Mouse (Mus musculus) bone marrow macrophage, adult 2 months (primary cell): Measurements from ENCODE around the gene Map2k7. TPM values are rescaled to one million over a fixed set of nuclear protein-coding genes. Genes with fewer than 3 reads are reported as not detected.

Experiments
- H3K27ac ChIP-seq: 2 replicates; pipeline ENCODE4 v1.5.1; 2012; ENCODE audit warnings: low read depth, low read length; ENCODE audit not compliant: insufficient read depth
- H3K4me1 ChIP-seq: 2 replicates; pipeline ENCODE4 v1.6.1; 2012; ENCODE audit warnings: low read length; ENCODE audit not compliant: control insufficient read depth, insufficient read depth
- H3K4me3 ChIP-seq: 2 replicates; pipeline ENCODE4 v1.5.1; 2012; ENCODE audit warnings: mild to moderate bottlenecking, low read length, moderate library complexity; ENCODE audit not compliant: insufficient read depth
- CTCF ChIP-seq: IDR thresholded peaks from 2 replicates; pipeline ENCODE4 v1.5.1; 2012; ENCODE audit warnings: low read depth, mild to moderate bottlenecking, low read length, moderate library complexity
- POLR2A ChIP-seq: IDR thresholded peaks from 2 replicates; pipeline ENCODE4 v1.6.1; 2012; ENCODE audit warnings: mild to moderate bottlenecking, low read depth, low read length, borderline replicate concordance
- polyA plus RNA-seq: library from polyadenylated mRNA; stranded (reverse); fragments of >200 nt; gene quantifications from 2 replicates; pipeline ENCODE4 v1.2.4, GENCODE M21; 2012; ENCODE audit not compliant: missing spikeins, insufficient read depth, insufficient read length

Gene Map2k7
- polyA plus RNA-seq, 1 experiment: 75.4 TPM

- Histone ChIP-seq H3K4me1 (no peaks in the 10 kb centered on the region), H3K27ac (no peak overlapping the region), H3K4me3 (no peak overlapping the region)
- TF ChIP-seq CTCF (no peak), POLR2A (no peak)
Observed at GRCm38 (mm10) chr8:4292738-4293137, 54.2 kb downstream of the Map2k7 start.

Other genes starting within 250 kb of the Map2k7 start
- not detected in 2 replicates for gene Cd209f, start 132.9 kb upstream of the Map2k7 start, polyA plus RNA-seq
- not detected in 2 replicates for gene Cd209g, start 104.6 kb upstream of the Map2k7 start, polyA plus RNA-seq
- 9.9 and 11.7 TPM in 2 replicates for gene Evi5l, start 72.2 kb upstream of the Map2k7 start, polyA plus RNA-seq
- not detected in 2 replicates for gene Prr36, start 21.3 kb upstream of the Map2k7 start, polyA plus RNA-seq
- gene Lrrc8e, start 11.9 kb upstream of the Map2k7 start, polyA plus RNA-seq: not detected in 2 replicates
- gene Gm49320, start 125 bp downstream of the Map2k7 start, polyA plus RNA-seq: not detected in 2 replicates
- 3.6 and 4.4 TPM in 2 replicates for gene Tgfbr3l, start 9.5 kb downstream of the Map2k7 start, polyA plus RNA-seq
- gene Snapc2, start 14.3 kb downstream of the Map2k7 start, polyA plus RNA-seq: 17.6 and 20.7 TPM in 2 replicates
- 0.67 and 0.76 TPM in 2 replicates for gene Ctxn1, start 20.5 kb downstream of the Map2k7 start, polyA plus RNA-seq
- 55.0 and 65.8 TPM in 2 replicates for gene Timm44, start 37.2 kb downstream of the Map2k7 start, polyA plus RNA-seq
- gene Ccl25, start 86.5 kb downstream of the Map2k7 start, polyA plus RNA-seq: 10.5 and 14.3 TPM in 2 replicates
- 55.7 and 57.1 TPM in 2 replicates for gene Elavl1, start 86.7 kb downstream of the Map2k7 start, polyA plus RNA-seq